Mouse (Mus musculus): ENCODE results near the gene Rnd2. TPM values are rescaled to one million over a fixed set of nuclear protein-coding genes. Genes with fewer than 3 reads are reported as not detected.

Rnd2 gene
- polyA plus RNA-seq (2012; rRNA removed): 20.7 and 21.8 TPM in 2 replicates
- polyA plus RNA-seq (2014; fragmentation: Nextera tagmentation; extraction: Ambion mirVana): 8.4 and 10.4 TPM in 2 replicates

GRCm38 (mm10) chr11:101464211-101465100 is at the start of gene Rnd2:
TSS of gene Rnd2 (plus strand) at chr11:101464999.
- TF ChIP-seq POLR2A (IDR thresholded peaks at IDR 0.05; ENCODE audit: borderline replicate concordance, extremely low read depth, insufficient read depth, insufficient read length): no peak
- H3K9ac ChIP-seq (ENCODE audit: low read depth, low read length, severe bottlenecking): peak within 1 kb of the TSS; percentile 64
- H3K36me3 ChIP-seq (ENCODE audit: control insufficient read depth, insufficient read depth, low read length): peaks cover 31% of the 10 kb centered on the region
- 8% methylated on average over 12 of the region's 12 CpGs for WGBS
- peaks cover 24% of the 10 kb centered on the region for H3K4me1 ChIP-seq (ENCODE audit: control insufficient read depth, insufficient read depth, low read length)
- H3K9me3 ChIP-seq (ENCODE audit: control insufficient read depth, low read length): no peaks in the 10 kb centered on the region
- DNase-seq (ENCODE audit: low spot score) (peak; percentile 20), ATAC-seq (ENCODE audit: low FRiP score, low read depth) (0 out of 2 replicates have a peak, but pooled peaks have one; percentile 0)
- peak within 1 kb of the TSS; percentile 76 for H3K27ac ChIP-seq (replicated peaks; ENCODE audit: low read depth, low read length)
- H3K4me3 ChIP-seq (replicated peaks; ENCODE audit: low read length): peak within 1 kb of the TSS; percentile 82
- H3K4me2 ChIP-seq (replicated peaks; ENCODE audit: low read depth, low read length, severe bottlenecking): peak within 1 kb of the TSS; percentile 90
- H3K27me3 ChIP-seq (ENCODE audit: control insufficient read depth, insufficient read depth, low read length): no peaks in the 10 kb centered on the region

GRCm38 (mm10) chr11:101415306-101415705 is 49.5 kb upstream of the Rnd2 start:
- Histone ChIP-seq H3K4me2 (replicated peaks; ENCODE audit: low read depth, low read length, severe bottlenecking) (no peak overlapping the region), H3K27me3 (ENCODE audit: control insufficient read depth, insufficient read depth, low read length) (no peaks in the 10 kb centered on the region), H3K4me1 (ENCODE audit: control insufficient read depth, insufficient read depth, low read length) (peaks cover 6% of the 10 kb centered on the region), H3K9me3 (ENCODE audit: control insufficient read depth, low read length) (no peaks in the 10 kb centered on the region), H3K27ac (replicated peaks; ENCODE audit: low read depth, low read length) (no peak overlapping the region), H3K4me3 (replicated peaks; ENCODE audit: low read length) (no peak overlapping the region), H3K9ac (ENCODE audit: low read depth, low read length, severe bottlenecking) (no peak overlapping the region), H3K36me3 (ENCODE audit: control insufficient read depth, insufficient read depth, low read length) (peaks cover 31% of the 10 kb centered on the region)
- WGBS: 86% methylated on average over 2 of the region's 2 CpGs
- DNase-seq (ENCODE audit: low spot score) (no peak), ATAC-seq (ENCODE audit: low FRiP score, low read depth) (no peak)
- TF ChIP-seq POLR2A (IDR thresholded peaks at IDR 0.05; ENCODE audit: borderline replicate concordance, extremely low read depth, insufficient read depth, insufficient read length): no peak

- 4% methylated on average over 11 of the region's 11 CpGs for WGBS
- no peaks in the 10 kb centered on the region for H3K27me3 ChIP-seq (ENCODE audit: control insufficient read depth, insufficient read depth, low read length)
- peak overlapping the region; percentile 66 for H3K4me3 ChIP-seq (replicated peaks; ENCODE audit: low read length)
- H3K27ac ChIP-seq (replicated peaks; ENCODE audit: low read depth, low read length): peak overlapping the region; percentile 59
- H3K4me2 ChIP-seq (replicated peaks; ENCODE audit: low read depth, low read length, severe bottlenecking): peak overlapping the region; percentile 64
- peaks cover 18% of the 10 kb centered on the region for H3K36me3 ChIP-seq (ENCODE audit: control insufficient read depth, insufficient read depth, low read length)
- H3K4me1 ChIP-seq (ENCODE audit: control insufficient read depth, insufficient read depth, low read length): peaks cover 6% of the 10 kb centered on the region
- no peak for ATAC-seq (ENCODE audit: low FRiP score, low read depth)
- H3K9me3 ChIP-seq (ENCODE audit: control insufficient read depth, low read length): no peaks in the 10 kb centered on the region
- DNase-seq (ENCODE audit: low spot score): no peak
- H3K9ac ChIP-seq (ENCODE audit: low read depth, low read length, severe bottlenecking): peak overlapping the region; percentile 80
- TF ChIP-seq POLR2A (IDR thresholded peaks at IDR 0.05; ENCODE audit: borderline replicate concordance, extremely low read depth, insufficient read depth, insufficient read length): no peak
These were observed 48.2 kb upstream of the Rnd2 start for GRCm38 (mm10) chr11:101416433-101417100.

GRCm38 (mm10) chr11:101417101-101417855 is 47.5 kb upstream of the Rnd2 start, which contains the start of gene Aarsd1:
TSS of gene Aarsd1 (minus strand) at chr11:101417615.
- DNase-seq (ENCODE audit: low spot score): peak; percentile 79
- Histone ChIP-seq H3K27ac (replicated peaks; ENCODE audit: low read depth, low read length) (peak within 1 kb of the TSS; percentile 59), H3K36me3 (ENCODE audit: control insufficient read depth, insufficient read depth, low read length) (peaks cover 13% of the 10 kb centered on the region), H3K27me3 (ENCODE audit: control insufficient read depth, insufficient read depth, low read length) (no peaks in the 10 kb centered on the region), H3K9ac (ENCODE audit: low read depth, low read length, severe bottlenecking) (peak within 1 kb of the TSS; percentile 80), H3K4me2 (replicated peaks; ENCODE audit: low read depth, low read length, severe bottlenecking) (peak within 1 kb of the TSS; percentile 64), H3K4me3 (replicated peaks; ENCODE audit: low read length) (peak within 1 kb of the TSS; percentile 66), H3K9me3 (ENCODE audit: control insufficient read depth, low read length) (no peaks in the 10 kb centered on the region), H3K4me1 (ENCODE audit: control insufficient read depth, insufficient read depth, low read length) (peaks cover 6% of the 10 kb centered on the region)
- WGBS: under 1% methylated on average over 45 of the region's 45 CpGs
- ATAC-seq (ENCODE audit: low FRiP score, low read depth): peak; percentile 91
- peak; percentile 75; the same call in 1 of the 2 replicates for TF ChIP-seq POLR2A (IDR thresholded peaks at IDR 0.05; ENCODE audit: borderline replicate concordance, extremely low read depth, insufficient read depth, insufficient read length)
